Mouse (Mus musculus) lung, adult 2 months (tissue): ENCODE data around the gene Olfr68.

ENCODE experiments used
- CTCF ChIP-seq: fragments of 200-500 bp; IDR thresholded peaks from 2 replicates; pipeline ENCODE4 v1.5.1; 2011; ENCODE audit warnings: mild to moderate bottlenecking, low read length, control low read depth; ENCODE audit not compliant: insufficient read depth
- POLR2A ChIP-seq: fragments of 200-500 bp; IDR thresholded peaks from 2 replicates; pipeline ENCODE4 v1.6.1; 2011; ENCODE audit warnings: low read depth, mild to moderate bottlenecking, control low read depth, low read length, borderline replicate concordance; ENCODE audit errors: extremely low read depth

DNA sequence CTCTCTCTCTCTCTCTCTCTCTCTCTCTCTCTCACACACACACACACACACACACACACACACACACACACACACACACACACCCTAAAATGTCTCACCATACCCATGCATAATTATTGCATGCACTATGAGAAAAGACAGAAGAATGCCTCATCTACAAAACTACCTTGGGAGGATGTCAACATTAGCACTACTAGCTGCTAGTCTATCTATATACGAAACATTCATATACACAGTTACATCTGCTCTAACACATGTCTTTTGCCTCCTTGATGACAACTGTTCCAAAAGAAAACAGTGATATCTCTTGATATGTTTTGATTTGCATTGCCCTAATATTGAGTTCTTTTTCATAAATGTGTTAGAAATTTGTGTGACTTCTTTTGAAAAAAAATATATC is 30.8 kb upstream of the Olfr68 start:
- TF ChIP-seq CTCF (no peak), POLR2A (no peak)
